Mouse (Mus musculus) adrenal gland, adult 2 months (tissue): Measurements from ENCODE around the gene Hist1h3h. TPM values are rescaled to one million over a fixed set of nuclear protein-coding genes. Genes with fewer than 3 reads are reported as not detected.
A peak's percentile ranks its signal among the peaks of the same experiment; 100 is the strongest.
"Not testable (repeated sequence)": the region's sequence is repeated elsewhere in the genome, so short reads cannot be mapped to it uniquely, and the experiment has no call there.

Source experiments
- DNase-seq: peaks from one replicate; pipeline ENCODE4 v3.0.0; 2021
- long read RNA-seq: library from polyadenylated mRNA; stranded (forward); transcript quantifications from one replicate; pipeline ENCODE4 v2.0.0, GENCODE M21; 2021
- polyA plus RNA-seq: library from polyadenylated mRNA; depleted of rRNA; stranded (reverse); fragments of >200 nt; gene quantifications from 2 replicates; pipeline ENCODE4 v1.2.3, GENCODE M21; 2012; rRNA removed
- total RNA-seq, 2 experiments: library from RNA; stranded (reverse); gene quantifications; 2 replicates each; pipeline ENCODE4 v1.2.3; 2021

The Hist1h3h gene
- total RNA-seq (10 to 100 TPM; 16.3 to 42.1 TPM), polyA plus RNA-seq (5.5 and 8.7 TPM in 2 replicates)
- long read RNA-seq, result 0 reads

DNA sequence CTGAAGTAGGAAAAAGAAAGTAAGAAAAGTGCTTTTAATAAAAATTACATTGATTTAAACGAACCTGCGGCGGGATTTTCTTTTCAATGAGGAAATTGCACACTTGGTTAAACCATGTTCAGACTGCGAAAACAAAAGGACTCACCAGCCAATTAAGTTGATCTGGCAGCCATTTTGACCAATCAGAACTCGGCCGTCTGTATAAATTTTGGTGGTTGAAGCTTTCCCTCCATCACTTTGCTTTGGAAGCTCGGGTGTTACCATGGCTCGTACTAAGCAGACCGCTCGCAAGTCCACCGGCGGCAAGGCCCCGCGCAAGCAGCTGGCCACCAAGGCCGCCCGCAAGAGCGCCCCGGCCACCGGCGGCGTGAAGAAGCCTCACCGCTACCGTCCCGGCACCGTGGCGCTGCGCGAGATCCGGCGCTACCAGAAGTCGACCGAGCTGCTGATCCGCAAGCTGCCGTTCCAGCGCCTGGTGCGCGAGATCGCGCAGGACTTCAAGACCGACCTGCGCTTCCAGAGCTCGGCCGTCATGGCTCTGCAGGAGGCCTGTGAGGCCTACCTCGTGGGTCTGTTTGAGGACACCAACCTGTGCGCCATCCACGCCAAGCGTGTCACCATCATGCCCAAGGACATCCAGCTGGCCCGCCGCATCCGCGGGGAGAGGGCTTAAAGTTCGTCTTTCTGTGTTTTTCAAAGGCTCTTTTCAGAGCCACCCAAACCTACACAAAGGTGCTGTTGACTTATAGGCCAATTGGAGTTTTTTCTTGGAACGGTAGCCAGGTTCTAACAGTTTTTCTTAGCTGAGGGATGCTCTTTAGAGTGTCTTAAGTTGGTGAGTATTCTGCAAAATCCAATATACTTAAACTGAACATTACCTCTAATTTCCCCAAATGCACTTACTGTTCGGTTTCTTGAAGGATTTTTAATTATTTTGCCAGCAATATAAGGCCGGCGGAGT, at the start of gene Hist1h3h:
Gene Hist1h3h (plus strand): TSS at position 263 of the 961 bp plus-strand sequence.
- peak; percentile 87 for DNase-seq

DNA sequence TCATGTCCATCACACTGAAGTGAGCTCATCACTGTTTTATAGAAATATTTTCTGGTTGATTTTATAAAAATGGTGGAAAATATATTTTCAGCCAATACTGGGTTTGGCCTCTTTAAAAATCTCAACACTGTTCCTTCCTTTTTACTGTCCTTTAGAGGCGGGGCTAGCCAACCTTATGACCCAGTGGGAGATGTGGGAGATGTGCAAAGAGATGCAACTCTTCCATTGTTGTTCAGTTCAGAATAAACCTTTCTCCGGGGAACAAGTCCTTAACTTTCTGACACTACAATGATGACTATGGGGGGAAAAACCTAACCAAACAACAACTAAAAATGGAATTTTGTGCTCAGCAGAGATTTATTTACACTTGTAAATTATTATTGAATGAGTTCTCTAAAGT, 40.2 kb upstream of the Hist1h3h start, which contains the start of gene Olfr1360:
Gene Olfr1360 (minus strand): TSS at position 101 of the 400 bp plus-strand sequence.
- DNase-seq, result no peak

DNA sequence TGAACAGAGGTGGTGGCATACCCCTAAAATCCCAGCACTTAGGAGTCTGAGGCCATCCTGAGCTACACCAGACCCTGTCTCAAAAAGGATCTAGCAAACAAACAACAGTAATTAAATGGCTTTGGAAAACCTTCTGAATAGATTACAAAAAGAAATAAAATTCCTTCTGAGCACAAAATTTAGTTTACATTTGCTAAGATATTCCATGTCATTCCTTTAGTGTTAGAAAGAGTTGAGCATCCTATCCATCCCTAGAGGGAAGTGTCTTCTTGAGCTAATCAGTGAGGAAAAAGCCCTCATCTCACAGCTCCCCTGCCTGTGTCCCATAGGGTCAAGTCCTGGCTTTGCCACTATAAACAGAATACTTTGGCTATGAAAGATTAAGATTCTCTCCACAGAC, 19.6 kb upstream of the Hist1h3h start, which contains the start of gene Olfr1359:
Gene Olfr1359 (plus strand): TSS at position 301 of the 400 bp plus-strand sequence.
- no peak for DNase-seq

DNA sequence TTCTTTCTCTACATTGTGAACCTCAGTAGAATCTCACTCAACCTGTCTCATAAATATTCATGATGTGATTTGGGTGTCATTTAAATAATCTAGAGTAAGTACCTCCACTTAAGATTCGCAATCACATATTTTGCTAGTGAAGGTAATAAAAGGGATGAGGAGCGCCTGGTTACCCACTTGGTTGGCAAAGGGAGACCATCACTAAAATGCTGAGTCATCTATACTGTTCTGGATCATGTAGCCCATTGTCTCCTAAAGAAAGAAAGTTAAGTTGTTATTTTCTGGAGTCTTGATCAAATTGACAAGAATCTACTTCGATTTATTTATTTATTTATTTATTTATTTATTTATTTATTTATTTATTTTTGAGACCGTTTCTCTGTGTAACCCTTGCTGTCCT, 10.8 kb upstream of the Hist1h3h start:
- DNase-seq, result no peak

DNA sequence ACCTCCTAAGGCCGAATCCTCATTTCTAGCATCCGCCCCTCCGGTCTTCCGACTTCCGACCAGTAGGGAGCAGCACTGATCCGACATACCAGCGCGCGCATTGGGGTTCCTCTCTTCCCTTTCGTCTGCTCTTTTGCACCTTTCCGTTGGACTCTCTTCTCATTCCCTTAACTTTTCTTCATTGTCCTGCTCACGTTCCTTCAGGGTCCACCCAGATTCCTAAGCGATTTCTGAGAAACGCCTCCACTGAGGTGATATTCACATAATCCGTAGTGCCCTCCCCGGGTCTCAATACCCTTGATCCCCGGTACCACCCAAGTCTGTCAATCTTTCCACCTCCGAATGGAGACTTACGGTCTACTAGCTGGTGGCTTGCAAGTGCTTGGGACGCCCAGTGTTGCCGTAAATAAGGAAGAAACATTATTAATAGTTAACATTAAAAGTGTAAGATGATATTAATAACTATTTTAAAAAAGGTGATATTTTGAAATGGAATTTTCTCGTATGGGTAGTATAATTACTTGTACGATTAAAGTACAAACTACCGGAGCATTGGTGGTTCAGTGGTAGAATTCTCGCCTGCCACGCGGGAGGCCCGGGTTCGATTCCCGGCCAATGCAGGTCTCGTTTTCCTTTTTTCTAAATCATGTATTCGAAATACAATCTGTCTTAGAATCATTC, 7.3 kb upstream of the Hist1h3h start:
- DNase-seq, result peak; percentile 92

DNA sequence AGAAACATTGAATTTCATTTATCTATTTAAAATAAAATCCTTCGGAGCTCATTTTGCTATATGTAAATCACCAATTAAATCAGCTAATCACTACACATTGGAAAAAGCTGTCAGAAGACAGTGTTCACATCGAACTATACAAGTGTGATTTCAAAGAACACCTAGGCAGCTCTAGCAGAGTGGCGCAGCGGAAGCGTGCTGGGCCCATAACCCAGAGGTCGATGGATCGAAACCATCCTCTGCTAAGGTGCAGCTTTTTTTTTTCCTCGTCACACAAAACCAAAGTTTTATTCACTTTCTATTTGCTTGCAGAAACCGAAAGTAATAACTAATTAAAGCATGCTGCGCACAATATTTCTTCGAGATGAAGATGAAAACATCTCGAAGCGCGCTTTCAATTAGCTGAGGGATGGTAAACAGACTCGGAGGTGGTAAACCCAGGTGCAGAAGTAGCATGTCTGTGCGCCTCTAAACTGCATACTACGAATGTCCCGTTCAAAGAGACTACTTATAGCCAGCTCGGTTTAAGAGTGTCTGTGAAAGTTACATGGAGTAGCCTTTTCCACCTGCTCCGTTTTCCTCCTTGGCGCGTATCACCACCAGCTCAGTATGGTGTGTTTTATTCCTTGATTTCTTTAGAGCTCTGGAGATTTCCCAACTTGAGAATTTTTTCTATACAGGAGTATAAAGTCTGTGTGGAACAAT, 6.5 kb upstream of the Hist1h3h start:
- DNase-seq, result peak; percentile 82

DNA sequence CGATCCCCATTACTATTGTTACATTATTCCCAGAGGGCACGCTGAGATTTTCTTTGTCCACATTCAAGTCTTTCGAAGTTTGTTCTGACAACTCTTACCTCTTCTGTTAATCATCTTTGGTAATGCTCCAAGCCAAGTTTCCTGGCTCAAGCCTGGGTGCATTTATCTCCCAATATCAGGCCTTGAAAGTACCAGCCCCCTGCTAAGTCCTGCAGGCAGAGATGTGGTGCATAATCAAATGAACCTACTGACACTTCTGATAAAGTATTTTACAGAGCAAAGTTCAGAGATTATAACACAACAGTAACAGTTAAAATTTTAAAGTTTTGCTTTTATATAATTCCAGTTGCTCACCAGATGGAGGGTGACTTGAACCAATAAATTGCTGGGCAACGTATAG, 5.8 kb upstream of the Hist1h3h start:
- no peak for DNase-seq

DNA sequence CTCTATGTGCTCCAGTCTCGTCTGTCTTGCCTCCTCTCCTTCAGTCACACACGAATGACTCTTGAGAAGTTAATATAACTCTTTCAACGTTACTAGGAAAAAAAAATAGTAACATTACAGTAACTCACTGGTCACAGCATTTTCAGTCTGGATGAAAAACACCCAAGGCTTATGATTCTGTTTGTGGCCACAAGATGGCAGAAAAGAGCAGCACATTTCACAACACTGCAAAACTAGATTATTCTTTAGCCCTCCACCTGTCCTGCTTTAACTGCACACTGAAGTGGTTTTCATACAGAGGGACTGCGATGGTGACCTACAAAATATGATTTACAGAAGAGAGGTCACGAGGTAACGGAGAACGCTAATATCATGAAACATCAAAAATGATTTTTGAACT, 2.7 kb upstream of the Hist1h3h start:
- DNase-seq, result peak; percentile 58

DNA sequence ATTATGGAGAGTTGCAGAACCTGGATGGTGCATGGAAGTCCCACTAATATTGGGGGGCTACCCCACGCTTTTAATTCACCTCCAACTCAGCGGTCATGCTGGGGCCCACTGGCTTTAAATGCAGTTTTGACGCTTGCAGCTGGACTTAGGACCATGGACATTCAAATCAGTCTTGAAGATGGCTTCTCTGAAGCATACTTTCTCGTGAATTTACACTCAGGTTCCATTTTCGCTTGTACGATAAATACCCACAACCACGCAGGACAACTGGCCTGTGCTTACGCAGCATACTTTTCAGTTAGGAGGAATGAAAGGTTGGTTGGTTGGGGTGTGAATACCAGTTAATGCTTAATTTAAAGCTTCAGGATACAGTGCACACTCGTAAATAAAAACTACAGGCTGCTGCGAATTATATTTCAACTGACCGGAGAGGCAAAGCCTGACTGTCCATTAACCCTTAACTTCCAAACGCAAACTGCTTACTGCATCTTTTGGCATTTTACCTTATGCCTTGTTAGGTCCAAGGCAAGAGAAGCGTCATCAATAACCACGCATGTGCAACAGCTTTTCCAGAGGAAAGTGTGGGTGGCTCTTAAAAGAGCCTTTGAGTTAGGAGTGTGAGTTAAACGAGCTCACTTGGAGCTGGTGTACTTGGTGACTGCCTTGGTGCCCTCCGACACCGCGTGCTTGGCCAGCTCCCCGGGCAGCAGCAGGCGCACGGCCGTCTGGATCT, 2.2 kb upstream of the Hist1h3h start:
- DNase-seq, result no peak

DNA sequence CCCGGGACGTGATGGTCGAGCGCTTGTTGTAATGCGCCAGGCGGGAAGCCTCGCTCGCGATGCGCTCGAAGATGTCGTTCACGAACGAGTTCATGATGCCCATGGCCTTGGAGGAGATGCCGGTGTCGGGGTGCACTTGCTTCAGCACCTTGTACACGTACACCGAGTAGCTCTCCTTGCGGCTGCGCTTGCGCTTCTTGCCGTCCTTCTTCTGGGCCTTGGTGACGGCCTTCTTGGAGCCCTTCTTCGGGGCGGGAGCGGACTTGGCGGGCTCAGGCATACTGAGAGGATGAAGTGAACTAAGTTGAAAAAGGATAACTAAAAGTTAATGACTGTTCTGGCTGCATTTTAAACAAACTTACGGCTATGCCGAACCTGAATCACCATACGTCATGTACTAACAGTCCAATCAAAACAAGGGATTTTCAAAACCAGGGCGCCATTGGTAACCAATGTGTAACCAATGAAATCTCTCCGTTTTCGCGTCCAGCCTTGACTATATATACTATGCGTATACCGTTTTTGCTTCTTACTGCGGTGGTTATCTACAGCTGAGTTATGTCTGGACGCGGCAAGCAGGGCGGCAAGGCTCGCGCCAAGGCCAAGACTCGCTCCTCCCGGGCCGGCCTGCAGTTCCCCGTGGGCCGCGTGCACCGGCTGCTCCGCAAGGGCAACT, 1.5 kb upstream of the Hist1h3h start, which contains the start of the genes Hist1h2bl and Hist1h2ai:
Gene Hist1h2bl (minus strand): TSS at position 280 of the 676 bp plus-strand sequence.
Gene Hist1h2ai (plus strand): TSS at position 559 of the 676 bp plus-strand sequence.
- DNase-seq, result peak; percentile 88

DNA sequence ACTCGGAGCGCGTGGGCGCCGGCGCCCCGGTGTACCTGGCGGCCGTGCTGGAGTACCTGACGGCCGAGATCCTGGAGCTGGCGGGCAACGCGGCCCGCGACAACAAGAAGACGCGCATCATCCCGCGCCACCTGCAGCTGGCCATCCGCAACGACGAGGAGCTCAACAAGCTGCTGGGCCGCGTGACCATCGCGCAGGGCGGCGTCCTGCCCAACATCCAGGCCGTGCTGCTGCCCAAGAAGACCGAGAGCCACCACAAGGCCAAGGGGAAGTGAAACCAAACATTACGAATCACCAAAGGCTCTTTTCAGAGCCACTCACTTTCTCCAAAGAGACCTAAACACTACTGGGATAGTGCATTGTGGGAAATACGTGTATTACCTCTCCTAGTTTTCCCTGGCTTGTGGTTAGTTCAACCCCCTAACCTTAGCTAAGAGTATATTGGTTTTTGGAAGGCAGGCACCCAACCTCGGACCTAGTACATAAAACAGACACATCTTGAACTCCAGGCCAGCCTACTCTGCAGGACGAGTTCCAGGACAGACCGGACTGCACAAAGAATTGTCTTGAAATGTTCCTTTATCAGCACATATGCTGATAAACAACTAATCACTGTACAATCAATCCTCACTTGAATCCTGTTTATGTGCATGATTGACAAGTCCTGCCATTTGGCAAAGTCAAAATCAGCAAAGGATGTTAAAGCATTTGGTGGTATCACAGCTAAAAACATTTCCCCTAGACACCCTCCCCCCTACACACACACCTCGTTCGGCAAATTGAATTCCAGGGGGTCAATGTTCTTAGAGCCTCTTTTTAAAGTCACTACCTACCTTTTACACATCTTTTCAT, 693 bp upstream of the Hist1h3h start:
- peak; percentile 34 for DNase-seq

DNA sequence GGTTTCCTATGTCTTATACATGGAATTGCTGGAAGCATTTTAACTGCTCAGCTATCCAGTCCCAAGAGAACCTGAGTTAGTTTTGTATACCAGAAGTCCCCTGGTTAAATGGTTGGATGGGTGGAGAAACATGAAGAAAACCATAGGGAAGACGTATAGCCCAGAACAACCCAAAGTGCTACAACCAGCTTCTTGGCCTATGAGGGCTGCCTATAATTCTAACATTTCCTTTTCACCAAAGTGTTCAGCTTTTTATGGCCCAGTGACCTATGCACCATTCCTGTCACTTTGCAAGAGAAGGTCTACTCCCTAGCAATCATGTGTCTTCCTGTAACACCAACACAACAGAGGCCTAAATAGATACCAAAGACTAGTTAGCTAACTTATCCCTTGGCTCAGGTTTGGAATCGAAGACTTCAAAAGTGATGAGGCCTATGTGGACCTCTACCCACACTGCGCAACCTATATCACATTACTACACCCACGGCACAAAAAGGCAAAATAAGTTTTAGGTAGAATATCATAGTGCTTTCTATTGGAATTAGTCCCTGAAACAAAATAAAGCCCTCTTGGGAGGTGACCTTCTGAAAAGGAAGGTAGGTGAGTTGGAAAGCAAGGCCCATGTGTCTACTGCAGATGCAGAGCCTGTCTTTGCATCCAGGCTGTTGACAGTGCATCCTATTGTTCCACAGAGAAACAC, 1.1 kb downstream of the Hist1h3h start:
- DNase-seq, result no peak

DNA sequence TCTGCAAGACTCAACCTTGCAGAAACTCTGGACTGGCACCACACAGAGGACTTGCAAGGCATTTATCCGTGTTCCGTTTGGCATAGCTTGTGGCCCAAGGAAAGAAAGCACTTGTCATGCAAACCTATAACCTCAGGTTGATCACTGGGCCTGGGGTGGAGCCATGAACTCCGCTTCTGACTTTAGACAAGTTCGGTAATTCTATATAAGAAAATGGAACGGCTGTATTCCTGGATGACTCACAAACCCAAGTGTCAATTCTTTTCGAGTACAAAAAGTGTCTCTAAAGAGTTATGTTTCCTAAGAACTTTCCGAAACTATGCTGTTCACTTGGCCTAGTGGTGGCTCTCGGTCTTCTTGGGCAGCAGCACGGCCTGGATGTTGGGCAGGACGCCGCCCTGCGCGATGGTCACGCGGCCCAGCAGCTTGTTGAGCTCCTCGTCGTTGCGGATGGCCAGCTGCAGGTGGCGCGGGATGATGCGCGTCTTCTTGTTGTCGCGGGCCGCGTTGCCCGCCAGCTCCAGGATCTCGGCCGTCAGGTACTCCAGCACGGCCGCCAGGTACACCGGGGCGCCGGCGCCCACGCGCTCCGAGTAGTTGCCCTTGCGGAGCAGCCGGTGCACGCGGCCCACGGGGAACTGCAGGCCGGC, 3.8 kb downstream of the Hist1h3h start:
- DNase-seq, result not testable (repeated sequence)

DNA sequence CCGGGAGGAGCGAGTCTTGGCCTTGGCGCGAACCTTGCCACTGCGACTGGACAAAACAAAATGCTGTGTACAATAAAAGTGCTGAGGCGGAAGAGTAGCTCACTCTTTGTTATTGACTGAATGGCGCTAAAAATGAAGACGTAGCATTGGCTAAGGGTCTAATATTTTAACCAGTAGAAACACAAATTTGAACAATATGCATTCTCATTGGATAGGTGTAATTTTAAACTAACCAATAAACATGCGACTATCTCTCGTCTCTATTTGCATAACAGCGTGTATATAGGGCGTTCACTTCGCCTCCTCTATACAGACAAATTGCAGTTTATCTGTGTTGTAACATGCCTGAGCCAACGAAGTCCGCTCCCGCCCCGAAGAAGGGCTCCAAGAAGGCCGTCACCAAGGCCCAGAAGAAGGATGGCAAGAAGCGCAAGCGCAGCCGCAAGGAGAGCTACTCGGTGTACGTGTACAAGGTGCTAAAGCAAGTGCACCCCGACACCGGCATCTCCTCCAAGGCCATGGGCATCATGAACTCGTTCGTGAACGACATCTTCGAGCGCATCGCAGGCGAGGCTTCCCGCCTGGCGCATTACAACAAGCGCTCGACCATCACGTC, 4.4 kb downstream of the Hist1h3h start, which contains the start of gene Hist1h2bm:
Gene Hist1h2bm (plus strand): TSS at position 288 of the 616 bp plus-strand sequence.
- peak; percentile 69 for DNase-seq

DNA sequence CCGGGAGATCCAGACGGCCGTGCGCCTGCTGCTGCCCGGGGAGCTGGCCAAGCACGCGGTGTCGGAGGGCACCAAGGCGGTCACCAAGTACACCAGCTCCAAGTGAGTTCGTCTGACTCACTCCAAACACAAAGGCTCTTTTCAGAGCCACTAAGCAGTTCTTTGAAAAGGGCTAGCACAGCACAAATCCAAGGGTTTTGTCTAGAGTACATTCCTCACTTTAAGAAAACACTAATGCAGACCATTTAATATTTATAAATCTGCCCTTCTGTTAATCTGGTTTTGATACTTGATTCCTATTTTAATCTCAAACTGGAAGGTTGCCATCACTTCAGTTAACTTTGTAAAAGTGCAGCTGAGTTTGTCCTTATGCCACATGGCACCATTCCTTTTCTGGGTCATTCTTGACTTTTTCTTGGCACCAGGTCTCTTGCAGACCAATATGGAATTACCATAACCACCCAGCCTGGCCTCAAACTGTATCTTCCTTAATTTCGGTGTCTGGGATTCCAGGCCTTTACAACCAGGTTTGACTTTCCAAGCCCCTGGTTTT, 5.0 kb downstream of the Hist1h3h start:
- DNase-seq, result no peak

DNA sequence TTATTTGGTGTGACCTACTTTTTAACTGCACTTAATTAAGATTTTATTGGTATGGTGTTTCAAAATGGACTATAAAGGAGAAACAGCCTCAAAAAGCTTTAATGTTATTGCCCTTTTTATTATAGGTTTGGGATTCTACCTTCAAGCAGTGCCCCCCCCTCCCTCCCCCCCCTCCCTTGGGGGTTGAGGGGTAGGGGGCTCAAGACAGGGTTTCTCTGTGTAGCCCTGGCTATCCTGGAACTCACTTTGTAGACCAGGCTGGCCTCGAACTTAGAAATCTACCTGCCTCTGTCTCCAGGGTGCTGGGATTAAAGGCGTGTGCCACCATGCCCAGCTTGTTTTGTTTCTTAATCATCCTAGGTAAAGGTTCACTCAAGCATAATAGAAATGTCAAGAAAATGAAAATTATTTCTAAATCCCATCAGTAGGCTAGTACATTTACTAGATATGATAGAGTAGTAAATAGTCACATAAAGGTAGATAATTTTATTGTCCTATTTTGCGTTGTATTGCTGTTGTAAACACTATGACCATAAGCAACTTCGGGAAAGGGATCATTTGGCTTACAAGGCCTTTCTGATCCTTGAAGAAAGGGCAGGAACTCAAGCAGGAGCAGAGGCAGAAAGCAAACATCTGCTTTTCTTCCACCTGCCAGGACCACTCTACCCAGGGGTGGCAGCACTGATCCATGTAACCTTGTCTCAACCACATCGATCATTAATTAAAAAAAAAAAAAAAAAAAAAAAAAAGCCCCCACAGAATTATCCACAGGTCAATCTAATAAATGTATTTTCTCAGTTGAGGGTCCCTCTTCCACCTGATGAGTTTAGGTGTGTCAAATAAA, 5.8 kb downstream of the Hist1h3h start:
- DNase-seq, result no peak
